Mouse (Mus musculus): ENCODE data around the gene Cnot6l. TPM values are rescaled to one million over a fixed set of nuclear protein-coding genes. Genes with fewer than 3 reads are reported as not detected.

The Cnot6l gene
- total RNA-seq, 2 experiments from 2014 or later, result 45.4 to 51.7 TPM

- DNase-seq, result peak; percentile 55 to 76
Observed at GRCm38 (mm10) chr5:96161578-96162398, 2.2 kb downstream of the Cnot6l start.

DNA sequence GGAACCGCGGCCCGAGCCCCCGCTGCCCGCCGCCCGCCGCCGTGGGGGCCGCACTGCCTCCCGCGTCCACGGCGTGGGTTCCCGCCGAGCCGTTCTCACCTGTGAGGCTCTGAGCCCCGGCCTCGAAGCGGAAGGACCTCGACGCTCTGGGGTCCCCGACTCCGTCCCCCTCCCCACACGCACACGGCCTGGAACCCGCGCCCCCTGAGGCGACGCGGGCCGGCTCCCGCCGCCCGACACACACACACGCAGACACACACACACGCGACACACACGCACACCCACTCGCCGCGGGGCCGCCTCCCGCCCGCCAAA lies 2.8 kb downstream of the Cnot6l start:
- DNase-seq, result no peak

DNA sequence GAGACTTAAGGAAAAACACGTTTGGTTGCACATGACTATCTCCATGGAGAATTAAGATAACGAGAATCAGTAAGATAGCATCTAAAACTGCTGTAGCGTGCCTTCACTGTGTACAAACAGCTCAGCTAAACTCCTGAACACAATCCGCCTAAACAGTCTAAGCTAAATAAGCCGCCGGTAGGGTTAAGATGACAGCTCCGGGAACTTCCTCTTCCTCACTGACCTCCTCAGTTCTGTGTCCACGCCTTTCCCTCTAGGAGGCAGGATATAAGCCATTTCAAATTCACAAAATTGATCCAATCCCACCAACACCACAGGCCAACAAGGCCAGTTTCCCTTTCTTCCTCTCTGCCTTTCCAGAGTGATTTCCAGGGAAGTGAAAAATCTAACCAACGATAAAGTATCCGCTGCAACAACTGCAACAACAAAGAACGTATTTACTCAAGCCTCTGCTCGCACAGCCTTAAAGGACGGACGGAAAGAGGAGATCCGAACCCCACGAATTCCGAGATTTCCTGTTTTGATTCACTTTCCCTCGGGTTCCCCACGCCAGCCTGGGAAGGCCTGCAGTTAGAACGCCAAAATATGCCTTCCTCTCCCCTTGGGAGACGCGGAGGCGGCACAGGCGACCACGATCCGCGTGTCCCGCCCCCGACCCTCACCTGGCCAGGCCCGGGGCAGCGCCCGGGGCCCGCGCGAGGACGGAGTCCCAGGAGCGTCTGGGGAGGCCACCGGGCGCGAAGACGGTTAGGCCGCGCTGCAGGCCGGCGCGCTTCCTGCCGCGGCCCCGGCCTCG lies 3.3 kb downstream of the Cnot6l start:
- peak; percentile 67 to 74 for DNase-seq

DNA sequence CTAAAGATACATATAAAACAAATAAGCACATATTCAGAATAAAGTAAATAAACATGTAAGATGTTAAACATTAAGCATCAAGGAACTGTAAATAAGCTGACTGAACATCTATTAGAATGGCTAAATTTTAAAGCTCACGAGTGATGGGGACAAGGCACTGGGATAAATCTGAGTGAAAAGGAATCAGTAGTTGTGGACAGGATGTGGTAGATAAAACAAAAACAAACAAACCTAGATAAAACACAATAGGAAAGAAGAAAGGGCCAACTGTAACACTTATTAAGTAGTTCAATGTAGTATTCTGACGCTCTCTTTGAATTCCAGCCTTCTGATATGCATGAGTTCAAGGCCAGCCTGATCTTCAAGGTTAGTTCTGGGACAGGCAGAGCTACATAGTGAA lies 21.6 kb downstream of the Cnot6l start:
- DNase-seq, result no peak

GRCm38 (mm10) chr5:96130683-96131082 lies 33.3 kb downstream of the Cnot6l start:
- no peak for DNase-seq

DNA sequence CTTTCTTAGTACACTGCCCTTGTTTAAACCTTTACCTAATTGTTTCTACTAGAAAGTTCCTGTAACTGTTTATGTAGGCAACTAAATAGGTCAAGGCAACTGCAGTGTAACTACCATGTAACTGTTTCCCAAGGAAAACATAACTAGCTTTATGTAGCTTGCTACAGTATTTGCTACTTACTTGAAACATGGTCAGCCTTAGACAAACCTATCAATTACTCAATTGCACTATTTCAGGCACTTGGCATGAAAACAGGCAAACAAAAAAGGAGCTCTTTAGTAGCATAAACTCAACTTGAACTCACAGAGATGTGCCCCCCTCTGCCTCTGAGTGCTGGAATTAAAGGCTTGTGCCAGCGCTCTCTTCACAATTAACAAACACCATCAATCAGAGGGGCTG lies 37.1 kb downstream of the Cnot6l start:
- DNase-seq, result no peak

DNA sequence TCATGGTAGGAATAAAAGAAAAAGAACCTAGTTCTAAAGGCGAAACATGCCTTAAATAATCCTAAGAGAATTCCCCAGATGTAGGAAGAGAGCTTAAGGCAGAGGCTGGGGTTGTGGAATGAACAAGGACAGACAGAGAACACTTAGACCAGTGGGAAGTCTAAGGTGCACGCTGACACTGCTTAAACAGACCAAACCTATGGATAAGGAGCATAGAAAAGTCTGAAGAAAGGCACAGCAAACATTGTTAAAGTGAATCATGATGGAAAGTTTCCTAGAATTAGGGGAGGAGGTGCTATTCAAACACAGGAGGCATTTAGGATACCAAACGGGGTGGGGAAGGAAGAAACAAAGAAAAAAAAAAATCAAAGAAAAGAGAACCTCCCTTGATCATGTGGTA lies 49.0 kb downstream of the Cnot6l start:
- DNase-seq, result no peak

DNA sequence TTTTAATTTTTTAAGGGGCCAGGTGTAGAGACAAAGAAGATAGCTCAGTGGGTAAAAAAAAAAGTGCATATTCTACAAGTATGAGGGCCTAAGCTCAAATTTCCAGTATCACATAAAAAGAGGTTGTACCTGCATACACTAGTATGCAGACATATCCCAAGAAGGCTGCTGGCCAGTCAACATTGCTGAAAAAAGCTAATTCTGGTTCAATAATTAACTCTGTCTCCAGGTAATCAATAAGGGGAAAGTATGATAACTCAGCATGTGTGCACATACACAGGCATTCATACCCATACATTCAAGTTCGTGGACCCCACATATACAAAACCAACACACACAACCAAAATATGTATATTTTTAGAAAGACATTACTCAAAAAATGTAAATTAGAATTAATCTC lies 59.3 kb downstream of the Cnot6l start:
- DNase-seq, result no peak

GRCm38 (mm10) chr5:96091468-96091867 lies 72.5 kb downstream of the Cnot6l start:
- DNase-seq, result no peak

DNA sequence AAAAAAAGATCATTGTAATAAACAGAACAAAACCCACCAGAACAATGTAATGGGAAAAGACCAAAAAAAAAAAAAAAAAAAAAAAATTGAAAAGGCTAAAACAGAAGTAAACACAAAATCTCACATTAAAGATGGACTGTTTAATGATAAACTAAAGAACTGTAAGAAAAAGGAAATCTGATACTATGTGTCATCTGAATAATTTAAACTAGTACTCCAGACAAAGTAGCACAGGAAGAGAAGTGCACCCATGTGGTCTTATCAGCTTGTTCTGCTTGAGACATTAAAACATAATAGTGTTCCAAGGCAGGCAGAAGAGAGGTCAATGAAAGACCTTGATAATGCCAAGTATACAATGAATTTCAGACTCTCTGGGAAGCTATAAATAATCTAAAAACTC lies 78.6 kb downstream of the Cnot6l start:
- no peak for DNase-seq

DNA sequence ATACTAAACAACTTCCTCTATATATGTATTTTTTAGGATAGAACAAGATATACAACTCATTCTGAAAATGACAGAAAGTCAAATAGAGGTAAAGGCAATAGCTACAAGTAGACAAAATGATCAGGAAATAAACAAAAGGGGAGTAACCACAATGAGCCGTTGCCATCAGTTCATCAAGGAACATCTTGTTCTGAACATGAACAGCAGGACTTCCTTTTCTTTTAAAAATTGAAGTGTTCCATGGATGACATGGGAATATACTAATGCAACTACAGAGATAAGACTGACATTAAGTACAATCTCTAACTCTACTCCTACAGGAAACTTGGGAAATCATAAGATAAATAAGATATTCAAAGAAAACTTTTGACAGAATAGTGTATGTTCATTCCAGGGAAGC lies 84.9 kb downstream of the Cnot6l start:
- DNase-seq, result no peak

DNA sequence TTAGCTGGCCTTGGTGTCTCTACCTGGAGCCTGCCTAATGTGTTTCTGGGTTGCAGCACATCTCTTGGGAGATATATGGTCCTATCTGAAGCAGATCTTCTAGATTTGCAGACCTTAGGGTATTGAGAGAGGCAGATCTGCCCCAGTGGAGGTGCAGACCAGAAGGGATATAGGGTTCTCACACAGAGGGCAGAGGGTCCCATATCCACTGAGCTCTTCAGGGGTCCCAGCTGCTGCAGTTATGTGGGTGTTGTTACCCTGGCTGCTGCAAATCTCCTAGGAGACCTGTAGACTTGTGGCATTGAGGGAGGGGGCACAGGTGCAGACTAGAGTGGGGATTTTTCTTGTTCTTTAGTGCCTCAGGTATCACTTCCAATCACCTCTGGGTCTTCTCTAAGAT lies 98.4 kb downstream of the Cnot6l start:
- DNase-seq, result no peak

GRCm38 (mm10) chr5:96042492-96042891 lies 121.5 kb downstream of the Cnot6l start:
- DNase-seq, result no peak

DNA sequence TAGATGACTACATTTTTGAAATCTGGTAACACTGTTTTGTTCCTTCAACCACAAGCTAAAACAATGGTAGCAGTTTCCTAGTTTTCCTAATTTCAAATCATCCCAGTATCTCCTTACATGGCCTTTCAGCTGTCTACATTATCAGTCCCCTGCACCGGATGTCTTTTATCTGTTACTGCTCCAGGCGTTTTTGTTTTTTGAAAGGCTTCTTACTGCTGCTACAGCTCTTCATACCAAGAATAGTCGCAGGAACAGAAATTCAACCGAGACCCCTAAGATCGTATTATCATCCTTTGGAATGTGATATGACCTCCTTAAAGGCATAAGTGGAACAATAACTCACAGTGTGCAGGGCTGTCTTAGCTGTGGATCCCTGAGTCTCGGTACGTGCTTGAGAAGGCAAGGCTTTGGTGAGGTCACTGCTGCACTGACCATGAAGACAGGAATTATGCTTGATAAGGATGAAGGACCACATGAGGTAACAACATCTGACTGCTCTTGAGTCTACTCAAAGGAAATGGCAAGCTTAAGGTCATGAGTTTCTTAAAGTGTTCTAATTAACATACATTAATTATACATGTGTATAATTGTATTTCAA lies 122.4 kb downstream of the Cnot6l start:
- no peak for DNase-seq

DNA sequence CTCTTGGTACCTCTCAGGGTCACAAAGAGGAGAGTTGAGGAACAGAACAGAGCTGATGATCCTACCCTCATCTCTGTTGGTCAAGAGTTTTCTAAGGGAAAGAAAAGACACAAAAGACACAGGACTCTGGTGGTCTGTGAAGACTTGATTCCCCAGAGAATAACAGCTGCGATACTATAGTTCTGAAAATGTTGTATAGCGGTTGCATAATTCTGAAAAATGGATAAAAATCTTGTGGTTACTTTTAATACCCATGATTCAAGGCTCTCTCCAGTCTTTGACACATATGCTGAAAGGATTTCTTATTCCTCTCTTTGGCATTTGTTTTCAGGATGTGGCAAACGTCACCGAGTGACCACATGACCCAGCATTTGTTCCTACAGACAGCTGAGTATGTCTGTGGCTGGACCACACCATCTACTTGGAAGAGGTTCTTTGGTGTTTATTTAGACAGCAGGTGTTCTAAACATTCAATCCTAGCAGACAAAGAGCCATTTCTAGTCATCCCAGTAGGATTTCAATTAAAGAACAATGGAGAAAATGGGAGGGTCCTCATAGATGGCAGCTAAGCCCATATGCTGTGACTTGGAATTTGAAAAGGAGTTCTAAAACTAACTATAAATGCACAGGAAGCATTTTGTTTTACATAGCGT lies 124.7 kb downstream of the Cnot6l start:
- no peak for DNase-seq

DNA sequence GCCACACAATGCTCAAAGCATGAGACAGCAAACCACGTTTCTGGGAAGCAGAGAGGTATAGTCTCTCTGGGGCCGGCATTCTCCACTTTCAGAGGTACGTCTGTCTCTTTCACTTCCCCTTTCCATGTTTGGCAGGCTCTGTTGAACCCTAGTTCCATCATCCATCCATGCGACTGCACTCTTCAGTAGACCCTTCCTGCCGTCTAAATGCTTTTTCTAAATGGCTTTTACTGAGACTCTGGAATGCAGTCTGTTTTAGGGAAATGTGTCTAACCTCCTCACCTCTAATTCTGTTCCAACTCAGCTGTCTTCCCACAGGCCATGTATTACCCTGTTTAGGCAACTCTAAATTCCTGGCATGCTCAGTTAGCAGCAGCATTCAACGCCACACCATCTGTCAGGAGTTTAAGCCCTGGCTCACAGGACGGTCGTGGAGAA lies 126.3 kb downstream of the Cnot6l start:
- no peak for DNase-seq

- DNase-seq, result no peak
Observed at GRCm38 (mm10) chr5:96036125-96036672, 127.8 kb downstream of the Cnot6l start.

DNA sequence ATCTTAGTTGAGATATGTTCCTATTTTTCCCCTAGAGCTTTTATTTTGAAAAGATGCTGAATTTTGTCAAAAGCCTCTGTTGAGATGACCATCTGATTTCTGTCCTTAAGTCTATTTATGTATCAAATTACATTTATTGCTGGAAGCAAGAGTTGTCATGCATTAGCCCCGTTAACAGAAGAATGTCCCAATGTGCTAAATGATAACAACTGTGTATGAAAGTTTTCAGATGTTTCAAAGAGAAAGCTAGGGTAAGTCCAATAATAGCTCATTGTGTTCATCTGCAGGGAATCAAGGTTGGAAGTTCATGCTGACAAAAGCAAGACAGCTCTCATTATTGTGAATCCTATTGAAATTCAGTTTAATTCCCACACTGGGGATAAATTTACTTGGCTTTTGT lies 129.9 kb downstream of the Cnot6l start:
- DNase-seq, result no peak

- DNase-seq, result no peak
Observed at GRCm38 (mm10) chr5:96029821-96030220, 134.2 kb downstream of the Cnot6l start.

Data from heart, adult 18-20 months (tissue).